Mouse (Mus musculus) mouse trophoblast stem cell (cell line): Measurements from ENCODE around the gene Cep170.

Experiments
- in situ Hi-C, 2 experiments: fragments of 300-500 bp; cut with MseI, MboI; formaldehyde crosslinking; loops; 2 replicates in 1 of 2; 3 replicates in 1 of 2; pipeline ENCODE4 v1.15.1; 2025

Gene Cep170

GRCm38 (mm10) chr1:176825084-176825483 is 11.2 kb upstream of the Cep170 start:
- in situ Hi-C loops, result no loop called here

- in situ Hi-C loops, result no loop called here
Measured at GRCm38 (mm10) chr1:176824611-176825010, 10.7 kb upstream of the Cep170 start.

- in situ Hi-C loops, result no loop called here
Measured at GRCm38 (mm10) chr1:176823889-176824288, 10.0 kb upstream of the Cep170 start.

GRCm38 (mm10) chr1:176822949-176823348 is 9.1 kb upstream of the Cep170 start:
- in situ Hi-C loops, result no loop called here

GRCm38 (mm10) chr1:176821929-176822328 is 8.1 kb upstream of the Cep170 start:
- in situ Hi-C loops, result no loop called here

- in situ Hi-C loops, result no loop called here
Measured at GRCm38 (mm10) chr1:176818763-176819162, 4.9 kb upstream of the Cep170 start.

GRCm38 (mm10) chr1:176818147-176818546 is 4.3 kb upstream of the Cep170 start:
- in situ Hi-C loops, result no loop called here

- in situ Hi-C loops, result no loop called here
Measured at GRCm38 (mm10) chr1:176816728-176817127, 2.9 kb upstream of the Cep170 start.

GRCm38 (mm10) chr1:176814591-176815062 is 760 bp upstream of the Cep170 start, which contains the start of gene Sdccag8:
Gene Sdccag8 (plus strand): TSS chr1:176814660.
- in situ Hi-C loops, result no loop called here

GRCm38 (mm10) chr1:176813292-176814035 is 403 bp downstream of the Cep170 start:
- in situ Hi-C loops, result no loop called here

GRCm38 (mm10) chr1:176812491-176813291 is 1.2 kb downstream of the Cep170 start:
- in situ Hi-C loops, result no loop called here

GRCm38 (mm10) chr1:176811892-176812291 is 2.0 kb downstream of the Cep170 start:
- in situ Hi-C loops, result no loop called here

- in situ Hi-C loops, result no loop called here
Measured at GRCm38 (mm10) chr1:176810161-176810560, 3.7 kb downstream of the Cep170 start.

GRCm38 (mm10) chr1:176800728-176801365 is 13.0 kb downstream of the Cep170 start:
- in situ Hi-C loops, result no loop called here

- in situ Hi-C loops, result no loop called here
Measured at GRCm38 (mm10) chr1:176798673-176799072, 15.2 kb downstream of the Cep170 start.

- in situ Hi-C loops, result no loop called here
Measured at GRCm38 (mm10) chr1:176792175-176792574, 21.7 kb downstream of the Cep170 start.

GRCm38 (mm10) chr1:176789326-176789725 is 24.5 kb downstream of the Cep170 start:
- in situ Hi-C loops, result no loop called here

- in situ Hi-C loops, result no loop called here
Measured at GRCm38 (mm10) chr1:176774533-176774932, 39.3 kb downstream of the Cep170 start.

- in situ Hi-C loops, result no loop called here
Measured at GRCm38 (mm10) chr1:176762295-176762694, 51.6 kb downstream of the Cep170 start.

GRCm38 (mm10) chr1:176760673-176761072 is 53.2 kb downstream of the Cep170 start:
- in situ Hi-C loops, result no loop called here

- in situ Hi-C loops, result no loop called here
Measured at GRCm38 (mm10) chr1:176755586-176755985, 58.3 kb downstream of the Cep170 start.
